8 mouse cellular contexts compared by ENCODE assay signal in genomic region chr19:8711949-8712869, GRCm38 (mm10). TPM values are rescaled to one million over a fixed set of nuclear protein-coding genes. Genes with fewer than 3 reads are reported as not detected.
DNase-seq lines count a peak whose midpoint lies in the region; ATAC-seq and TF ChIP-seq lines count a peak whose summit lies in the region.

No protein-coding gene starts in this region.

- peak; percentile 48 for DNase-seq in spleen, adult 12 weeks (ENCODE audit: low spot score)
- DNase-seq in spleen, postnatal 4 days (ENCODE audit: low spot score in 2 of 2): no peak
- no peak for DNase-seq in cerebellum, adult 8-10 months
- no peak for DNase-seq in layer of hippocampus, adult 11-12 months (ENCODE audit: low spot score)
- no peak for DNase-seq in cerebellum, adult 11-12 months

- peaks cover 46% of the 10 kb centered on the region for H3K36me3 ChIP-seq in limb, embryonic 13.5 days
- peaks cover 35% of the 10 kb centered on the region for H3K36me3 ChIP-seq in neural tube, embryonic 14.5 days (ENCODE audit: control insufficient read depth, insufficient read depth, low read length)

- H3K4me2 ChIP-seq in limb, embryonic 13.5 days (replicated peaks): peak overlapping the region; percentile 76
- peak overlapping the region; percentile 66 for H3K4me2 ChIP-seq in neural tube, embryonic 14.5 days (ENCODE audit: low read depth, low read length)

- TF ChIP-seq CTCF in embryonic fibroblast, embryonic 13.5 days (IDR thresholded peaks at IDR 0.05; ENCODE audit: borderline replicate concordance, insufficient read depth, low read length): no peak

- H3K27ac ChIP-seq in embryonic fibroblast, embryonic 13.5 days (ENCODE audit: insufficient read depth, low read length): peak overlapping the region; percentile 87
- peak overlapping the region; percentile 91 for H3K27ac ChIP-seq in limb, embryonic 13.5 days
- peak overlapping the region; percentile 88 for H3K27ac ChIP-seq in neural tube, embryonic 14.5 days (ENCODE audit: low read depth, low read length)

- TF ChIP-seq POLR2A in embryonic fibroblast, embryonic 13.5 days (IDR thresholded peaks at IDR 0.05; ENCODE audit: low read depth, low read length): peak; percentile 64

- peak overlapping the region; percentile 85 for H3K9ac ChIP-seq in limb, embryonic 13.5 days
- peak overlapping the region; percentile 85 for H3K9ac ChIP-seq in neural tube, embryonic 14.5 days (replicated peaks; ENCODE audit: low read depth, low read length)

- ATAC-seq in limb, embryonic 13.5 days (ENCODE audit: low FRiP score, low read depth): no peak
- no peak for ATAC-seq in neural tube, embryonic 14.5 days (ENCODE audit: low read depth)

- H3K9me3 ChIP-seq in limb, embryonic 13.5 days: no peaks in the 10 kb centered on the region
- H3K9me3 ChIP-seq in neural tube, embryonic 14.5 days (ENCODE audit: control insufficient read depth, low read length): no peaks in the 10 kb centered on the region

- no peaks in the 10 kb centered on the region for H3K27me3 ChIP-seq in limb, embryonic 13.5 days
- H3K27me3 ChIP-seq in neural tube, embryonic 14.5 days (ENCODE audit: control insufficient read depth, insufficient read depth, low read length): no peaks in the 10 kb centered on the region

- 51% methylated on average over 10 of the region's 10 CpGs for WGBS in limb, embryonic 13.5 days
- 68% methylated on average over 10 of the region's 10 CpGs for WGBS in neural tube, embryonic 14.5 days

- peak overlapping the region; percentile 80 for H3K4me3 ChIP-seq in embryonic fibroblast, embryonic 13.5 days (ENCODE audit: insufficient read depth, low read length)
- peak overlapping the region; percentile 87 for H3K4me3 ChIP-seq in limb, embryonic 13.5 days
- H3K4me3 ChIP-seq in neural tube, embryonic 14.5 days (ENCODE audit: low read depth, low read length): peak overlapping the region; percentile 76

- peaks cover 7% of the 10 kb centered on the region; the same call in 1 of the 2 replicates for H3K4me1 ChIP-seq in embryonic fibroblast, embryonic 13.5 days (ENCODE audit: control insufficient read depth, insufficient read depth, low read length)
- peaks cover 38% of the 10 kb centered on the region for H3K4me1 ChIP-seq in limb, embryonic 13.5 days
- H3K4me1 ChIP-seq in neural tube, embryonic 14.5 days (ENCODE audit: control insufficient read depth, insufficient read depth, low read length): peaks cover 15% of the 10 kb centered on the region

RNA-seq across cellular contexts. Expression of gene Slc3a2, which starts 11.0 kb away (rescaled TPM):
- 203 and 309 TPM in 2 replicates for polyA plus RNA-seq in embryonic fibroblast, embryonic 13.5 days (2011; ENCODE audit: insufficient read length, low read depth, missing spikeins)
- 101 and 103 TPM in 2 replicates for polyA plus RNA-seq in limb, embryonic 13.5 days (2015; fragmentation: Nextera tagmentation; extraction: Ambion mirVana)
- polyA plus RNA-seq in neural tube, embryonic 14.5 days (2014; fragmentation: Nextera tagmentation; extraction: Ambion mirVana): 145 and 163 TPM in 2 replicates

RNA-seq across cellular contexts. Expression of gene Wdr74, which starts 23.4 kb away (rescaled TPM):
- 46.5 and 52.3 TPM in 2 replicates for polyA plus RNA-seq in embryonic fibroblast, embryonic 13.5 days (2011; ENCODE audit: insufficient read length, low read depth, missing spikeins)
- 98.7 TPM in 2 replicates for polyA plus RNA-seq in limb, embryonic 13.5 days (2015; fragmentation: Nextera tagmentation; extraction: Ambion mirVana)
- 88.5 and 91.5 TPM in 2 replicates for polyA plus RNA-seq in neural tube, embryonic 14.5 days (2014; fragmentation: Nextera tagmentation; extraction: Ambion mirVana)

RNA-seq across cellular contexts. Expression of gene 1700092M07Rik, which starts 28.3 kb away (rescaled TPM):
- not detected in 2 replicates for polyA plus RNA-seq in embryonic fibroblast, embryonic 13.5 days (2011; ENCODE audit: insufficient read length, low read depth, missing spikeins)
- 2.1 TPM in 2 replicates for polyA plus RNA-seq in limb, embryonic 13.5 days (2015; fragmentation: Nextera tagmentation; extraction: Ambion mirVana)
- polyA plus RNA-seq in neural tube, embryonic 14.5 days (2014; fragmentation: Nextera tagmentation; extraction: Ambion mirVana): 1.8 and 2.6 TPM in 2 replicates

RNA-seq across cellular contexts. Expression of gene Stx5a, which starts 29.0 kb away (rescaled TPM):
- 97.6 and 114 TPM in 2 replicates for polyA plus RNA-seq in embryonic fibroblast, embryonic 13.5 days (2011; ENCODE audit: insufficient read length, low read depth, missing spikeins)
- polyA plus RNA-seq in limb, embryonic 13.5 days (2015; fragmentation: Nextera tagmentation; extraction: Ambion mirVana): 194 and 205 TPM in 2 replicates
- 115 and 120 TPM in 2 replicates for polyA plus RNA-seq in neural tube, embryonic 14.5 days (2014; fragmentation: Nextera tagmentation; extraction: Ambion mirVana)

RNA-seq across cellular contexts. Expression of gene Nxf1, which starts 44.7 kb away (rescaled TPM):
- polyA plus RNA-seq in embryonic fibroblast, embryonic 13.5 days (2011; ENCODE audit: insufficient read length, low read depth, missing spikeins): 172 and 183 TPM in 2 replicates
- polyA plus RNA-seq in limb, embryonic 13.5 days (2015; fragmentation: Nextera tagmentation; extraction: Ambion mirVana): 214 and 217 TPM in 2 replicates
- polyA plus RNA-seq in neural tube, embryonic 14.5 days (2014; fragmentation: Nextera tagmentation; extraction: Ambion mirVana): 120 and 140 TPM in 2 replicates
